Mouse (Mus musculus) midbrain, postnatal 0 days (tissue): Measurements from ENCODE around the gene Hoxd12. TPM values are rescaled to one million over a fixed set of nuclear protein-coding genes. Genes with fewer than 3 reads are reported as not detected.

Experiments used
- ATAC-seq: fragments of 200-750 bp; cut with Nextera tagmentation; 2 replicates; pipeline ENCODE4 v1.8.0; 2017; ENCODE audit warnings: moderate number of reproducible peaks, mild to moderate bottlenecking, moderate TSS enrichment, moderate library complexity; ENCODE audit not compliant: low FRiP score
- DNase-seq: peaks from one replicate; pipeline ENCODE4 v3.0.0-alpha.2; 2015; ENCODE audit warnings: low spot score
- H3K27ac ChIP-seq: fragments of 300-500 bp; sonication (generic); 2 replicates; pipeline ENCODE4 v1.5.1; 2014; ENCODE audit warnings: low read depth, mild to moderate bottlenecking, low read length, mixed read lengths
- H3K27me3 ChIP-seq: fragments of 300-500 bp; sonication (generic); 2 replicates; pipeline ENCODE4 v1.6.1; 2014; ENCODE audit warnings: low read length, control low read depth, mixed read lengths; ENCODE audit not compliant: insufficient read depth
- H3K36me3 ChIP-seq: fragments of 300-500 bp; sonication (generic); 2 replicates; pipeline ENCODE4 v1.6.1; 2014; ENCODE audit warnings: low read length, control low read depth, mixed read lengths; ENCODE audit not compliant: insufficient read depth
- H3K4me1 ChIP-seq: fragments of 300-500 bp; sonication (generic); 2 replicates; pipeline ENCODE4 v1.6.1; 2014; ENCODE audit warnings: mild to moderate bottlenecking, control low read depth, antibody characterized with exemption, low read length, mixed read lengths; ENCODE audit not compliant: insufficient read depth
- H3K4me2 ChIP-seq: fragments of 300-500 bp; sonication (generic); 2 replicates; pipeline ENCODE4 v1.6.1; 2014; ENCODE audit warnings: low read depth, mild to moderate bottlenecking, low read length, mixed read lengths; ENCODE audit not compliant: poor library complexity, severe bottlenecking
- H3K4me3 ChIP-seq: fragments of 300-500 bp; sonication (generic); 2 replicates; pipeline ENCODE4 v1.5.1; 2014; ENCODE audit warnings: low read depth, mild to moderate bottlenecking, low read length, moderate library complexity
- H3K9ac ChIP-seq: fragments of 300-500 bp; sonication (generic); replicated peaks from 2 replicates; pipeline ENCODE4 v1.6.1; 2014; ENCODE audit warnings: mild to moderate bottlenecking, low read length, moderate library complexity, mixed read lengths; ENCODE audit not compliant: poor library complexity, severe bottlenecking
- H3K9me3 ChIP-seq: fragments of 300-500 bp; sonication (generic); 2 replicates; pipeline ENCODE4 v1.6.1; 2016; ENCODE audit warnings: low read length, control low read depth
- CTCF ChIP-seq: IDR thresholded peaks from 2 replicates; pipeline ENCODE4 v1.5.1; 2016; ENCODE audit warnings: antibody characterized with exemption, mild to moderate bottlenecking
- WGBS: fragments of 180-500 bp; shearing (Covaris S2); extraction: QIAGEN DNeasy Blood & Tissue Kit; methylation state at CpG from one replicate; pipeline ENCODE4 v1.1.7; 2014; 5-methylcytosine and 5-hydroxymethylcytosine counted together
- polyA plus RNA-seq: library from polyadenylated mRNA; unstranded; fragments of >200 nt; fragmentation: Nextera tagmentation; extraction: Ambion mirVana; gene quantifications from 2 replicates; pipeline ENCODE4 v1.2.1, GENCODE M21; 2015
- total RNA-seq: library from RNA; depleted of rRNA; stranded (reverse); fragments of >200 nt; gene quantifications from 2 replicates; pipeline ENCODE4 v1.2.3, GENCODE M21; 2014

The Hoxd12 gene
- total and polyA plus RNA-seq, 2 experiments from 2014 or later = not detected

GRCm38 (mm10) chr2:74708676-74709075 lies 33.9 kb downstream of the Hoxd12 start:
- Histone ChIP-seq H3K9me3 (no peaks in the 10 kb centered on the region), H3K4me1 (no peaks in the 10 kb centered on the region), H3K27ac (no peak overlapping the region), H3K4me3 (no peak overlapping the region), H3K4me2 (no peak overlapping the region), H3K36me3 (no peaks in the 10 kb centered on the region), H3K9ac (no peak overlapping the region), H3K27me3 (peaks cover 91% of the 10 kb centered on the region)
- no peak for ATAC-seq
- DNase-seq = no peak
- TF ChIP-seq CTCF = no peak
- WGBS = 8% methylated on average over 4 of the region's 4 CpGs

DNA sequence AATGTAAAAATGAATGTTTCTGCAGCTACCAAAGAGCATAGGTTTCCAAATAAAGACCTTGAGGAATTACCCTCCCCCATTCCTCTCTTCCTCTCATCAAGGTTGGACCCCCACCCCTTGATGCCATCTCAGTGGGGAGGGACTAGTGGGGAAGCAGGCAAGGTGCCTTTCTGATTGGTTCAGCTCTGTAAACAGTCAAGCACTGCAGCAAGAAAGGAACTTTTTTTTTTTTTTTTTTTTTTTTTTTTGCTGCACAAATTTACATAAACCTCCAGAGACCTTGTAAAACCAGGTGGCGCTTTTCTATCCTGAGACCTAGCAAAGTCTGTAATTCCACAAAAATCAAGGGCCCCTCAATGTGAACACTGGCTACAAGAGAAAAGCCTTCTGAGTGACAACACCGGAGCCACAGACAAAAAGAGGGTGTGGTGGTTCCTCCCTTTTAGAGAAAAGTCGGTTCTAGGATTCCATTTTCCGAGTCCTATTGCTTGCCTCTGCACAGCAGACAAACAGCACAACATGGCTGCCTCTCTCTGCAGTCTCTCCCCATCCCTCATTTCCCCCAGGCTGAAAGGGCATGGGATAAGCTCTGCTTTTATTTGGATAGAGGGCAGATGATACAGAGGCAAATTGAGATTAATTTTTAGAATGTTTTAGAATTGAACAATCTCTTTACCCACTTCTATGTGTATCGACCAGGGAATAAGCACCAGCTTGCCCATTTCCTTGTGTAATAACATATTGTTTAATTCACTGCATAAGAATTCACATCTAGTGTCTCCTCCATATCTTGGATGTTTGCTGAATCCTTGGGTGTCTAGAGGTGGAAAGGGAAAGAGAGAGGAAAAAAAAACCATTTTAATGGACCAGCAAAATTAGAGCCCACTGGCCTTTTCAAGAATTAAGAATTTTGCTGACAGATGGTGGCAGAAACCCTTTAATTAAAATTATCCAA lies 34.9 kb downstream of the Hoxd12 start:
- no peaks in the 10 kb centered on the region for H3K4me1 ChIP-seq
- DNase-seq (no peak), ATAC-seq (no peak)
- 4% methylated on average over 5 of the region's 5 CpGs for WGBS
- no peak overlapping the region for H3K27ac ChIP-seq
- no peak overlapping the region for H3K9ac ChIP-seq
- TF ChIP-seq CTCF = no peak
- H3K36me3 ChIP-seq = no peaks in the 10 kb centered on the region
- H3K4me2 ChIP-seq = no peak overlapping the region
- H3K4me3 ChIP-seq = no peak overlapping the region
- H3K9me3 ChIP-seq = no peaks in the 10 kb centered on the region
- peaks cover 93% of the 10 kb centered on the region for H3K27me3 ChIP-seq

DNA sequence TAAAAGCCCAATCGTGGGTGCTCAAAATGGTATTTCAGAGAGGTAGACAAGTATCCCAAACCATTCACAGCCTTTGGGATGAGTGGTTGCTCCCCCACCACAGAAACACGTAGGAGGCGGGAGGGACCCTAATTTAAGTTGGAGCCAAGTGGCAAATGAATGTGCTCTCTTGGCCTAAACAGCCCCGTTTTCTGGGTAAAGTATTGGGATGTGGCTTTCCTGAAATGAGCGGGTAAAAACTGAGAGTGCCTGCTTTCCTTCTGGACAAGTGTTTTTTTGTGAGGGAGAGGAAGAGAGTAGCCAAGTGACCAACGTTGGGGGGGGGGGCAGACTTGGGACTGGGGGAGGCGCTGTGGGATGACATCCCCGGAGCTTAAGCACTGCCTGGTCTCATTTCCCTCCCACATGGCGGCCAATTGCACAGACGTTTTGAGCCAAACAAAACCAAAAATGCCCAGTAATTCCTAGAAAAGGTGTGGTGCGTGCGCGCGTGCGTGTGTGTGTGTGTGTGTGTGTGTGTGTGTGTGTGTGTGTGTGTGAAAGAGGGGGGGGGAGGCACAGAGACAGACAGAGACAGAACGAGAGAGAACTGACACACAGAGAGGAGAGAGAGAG lies 36.2 kb downstream of the Hoxd12 start:
- no peak overlapping the region for H3K4me2 ChIP-seq

GRCm38 (mm10) chr2:74711721-74712621 lies 37.2 kb downstream of the Hoxd12 start, which contains the start of the genes Hoxd3 and Hoxd4:
Gene Hoxd3, plus strand, starts transcription at chr2:74711927.
Gene Hoxd4, plus strand, starts transcription at chr2:74711929.
- no peaks in the 10 kb centered on the region for H3K36me3 ChIP-seq
- H3K4me1 ChIP-seq = no peaks in the 10 kb centered on the region
- no peak for TF ChIP-seq CTCF
- H3K27ac ChIP-seq = no peak within 1 kb of the TSS
- H3K4me2 ChIP-seq = peak within 1 kb of the TSS; percentile 28; the same call in 1 of the 2 replicates
- H3K9ac ChIP-seq = no peak within 1 kb of the TSS
- WGBS = under 1% methylated on average over 65 of the region's 65 CpGs
- DNase-seq (no peak), ATAC-seq (no peak)
- peak within 1 kb of the TSS; percentile 19; the same call in 1 of the 2 replicates for H3K4me3 ChIP-seq
- H3K9me3 ChIP-seq = no peaks in the 10 kb centered on the region
- H3K27me3 ChIP-seq = peaks cover 92% of the 10 kb centered on the region

More for the DNA sequence above, 36.2 kb downstream of the Hoxd12 start:
- no peak overlapping the region for H3K9ac ChIP-seq
- peaks cover 91% of the 10 kb centered on the region for H3K27me3 ChIP-seq
- no peak overlapping the region for H3K4me3 ChIP-seq
- H3K4me1 ChIP-seq = no peaks in the 10 kb centered on the region
- no peak for TF ChIP-seq CTCF
- H3K36me3 ChIP-seq = no peaks in the 10 kb centered on the region
- no peak overlapping the region for H3K27ac ChIP-seq
- under 1% methylated on average over 16 of the region's 16 CpGs for WGBS
- no peak for DNase-seq
- ATAC-seq = no peak
- H3K9me3 ChIP-seq = no peaks in the 10 kb centered on the region

GRCm38 (mm10) chr2:74713239-74714150 lies 38.7 kb downstream of the Hoxd12 start:
- no peak overlapping the region for H3K4me2 ChIP-seq
- H3K4me1 ChIP-seq = no peaks in the 10 kb centered on the region
- no peak overlapping the region for H3K27ac ChIP-seq
- ATAC-seq = no peak
- no peak overlapping the region for H3K9ac ChIP-seq
- no peaks in the 10 kb centered on the region for H3K9me3 ChIP-seq
- no peak overlapping the region for H3K4me3 ChIP-seq
- no peaks in the 10 kb centered on the region for H3K36me3 ChIP-seq
- 4% methylated on average over 19 of the region's 19 CpGs for WGBS
- peaks cover 93% of the 10 kb centered on the region for H3K27me3 ChIP-seq
- TF ChIP-seq CTCF = no peak
- DNase-seq = no peak
